Mouse (Mus musculus) right cerebral cortex, postnatal 14 days (tissue): ENCODE results near the gene Ntn5.
A peak's percentile ranks its signal among the peaks of the same experiment; 100 is the strongest.
"Not testable (repeated sequence)": the region's sequence is repeated elsewhere in the genome, so short reads cannot be mapped to it uniquely, and the experiment has no call there.

Experiments
- DNase-seq: peaks from one replicate; pipeline ENCODE4 v3.0.0; 2022

The Ntn5 gene

DNA sequence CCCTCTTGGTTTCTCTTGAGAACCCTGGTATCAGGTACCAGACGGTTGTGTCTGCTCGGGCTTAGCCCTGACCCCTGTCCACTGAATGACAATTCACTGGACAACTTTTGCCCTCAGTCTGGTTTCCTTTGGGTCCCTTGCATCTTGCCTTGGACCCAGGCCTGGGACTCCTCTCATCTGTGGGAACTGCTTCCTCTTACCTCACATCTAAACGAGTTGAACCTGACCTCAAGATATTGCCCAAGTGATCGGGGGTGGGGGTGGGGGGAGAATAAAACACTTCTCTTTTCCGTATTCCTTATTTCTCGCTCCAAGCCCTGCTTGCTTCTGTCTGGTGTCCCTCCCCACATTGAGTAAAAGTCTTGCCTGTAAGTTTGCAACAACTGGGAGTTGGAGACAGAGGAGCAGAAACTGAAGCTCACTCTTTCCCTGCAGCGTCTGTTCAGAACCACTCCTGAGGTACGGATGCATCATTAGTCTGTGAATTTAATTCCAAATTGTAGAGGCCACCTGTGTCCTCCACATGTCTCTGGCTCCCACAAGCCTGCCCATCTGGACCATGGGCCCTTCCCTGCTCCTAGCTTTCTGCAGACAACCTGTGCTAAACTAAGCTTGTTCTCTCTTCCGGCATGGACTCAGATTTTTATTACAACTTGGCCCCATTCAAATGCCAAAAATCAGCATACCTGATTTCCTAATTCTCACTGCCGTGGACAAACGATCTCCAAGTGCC lies 22.9 kb upstream of the Ntn5 start:
- no peak for DNase-seq

- not testable (repeated sequence) for DNase-seq
Observed at GRCm38 (mm10) chr7:45661702-45662101, 22.1 kb upstream of the Ntn5 start.

- DNase-seq = no peak
Observed at GRCm38 (mm10) chr7:45665303-45666138, 18.3 kb upstream of the Ntn5 start.

DNA sequence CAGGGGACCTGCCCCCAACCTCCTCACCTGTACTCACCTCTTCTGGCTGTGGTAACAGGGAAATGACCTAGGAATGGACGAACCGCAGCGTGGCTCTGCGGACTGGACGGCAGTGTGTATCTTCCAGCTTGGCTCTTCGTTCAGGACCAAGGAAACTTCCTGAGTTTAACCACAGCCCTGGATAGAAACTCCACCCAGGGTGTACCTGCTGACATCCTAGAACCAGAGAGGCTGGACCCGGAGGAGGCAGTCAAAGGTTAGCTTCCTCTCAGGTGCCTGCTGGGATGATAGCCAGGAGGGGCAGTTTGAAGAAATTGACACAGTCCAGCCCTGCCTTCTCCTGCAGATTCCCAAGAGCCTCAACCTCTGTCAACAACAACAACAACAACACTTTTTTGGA lies 17.7 kb upstream of the Ntn5 start, which contains the start of gene Fut2:
Fut2 (minus strand) TSS at position 234 of the 400 bp plus-strand sequence.
- DNase-seq = no peak

DNA sequence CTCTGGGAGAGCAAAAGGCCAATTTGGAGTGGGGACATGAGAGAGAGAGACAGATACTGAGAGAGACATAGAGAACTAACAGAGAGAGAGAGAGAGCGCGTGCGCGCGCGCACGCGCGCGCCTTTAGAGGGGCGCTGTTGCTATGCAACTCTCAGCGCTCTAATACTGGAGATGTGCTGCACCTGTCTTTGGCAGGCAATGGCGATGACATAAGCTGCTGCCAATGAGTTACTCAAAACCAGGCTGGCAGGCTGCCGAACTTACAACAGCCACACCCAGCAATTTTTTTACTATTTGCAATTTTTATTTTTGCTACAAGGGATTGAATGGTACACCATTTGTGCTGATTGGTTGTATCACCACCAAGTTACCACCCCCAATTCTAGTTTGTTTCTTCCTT lies 16.1 kb upstream of the Ntn5 start:
- DNase-seq = peak; percentile 45

GRCm38 (mm10) chr7:45668921-45669320 lies 14.9 kb upstream of the Ntn5 start:
- no peak for DNase-seq

- no peak for DNase-seq
Observed at GRCm38 (mm10) chr7:45677627-45678295, 6.1 kb upstream of the Ntn5 start.

- no peak for DNase-seq
Observed at GRCm38 (mm10) chr7:45678513-45678912, 5.3 kb upstream of the Ntn5 start.

DNA sequence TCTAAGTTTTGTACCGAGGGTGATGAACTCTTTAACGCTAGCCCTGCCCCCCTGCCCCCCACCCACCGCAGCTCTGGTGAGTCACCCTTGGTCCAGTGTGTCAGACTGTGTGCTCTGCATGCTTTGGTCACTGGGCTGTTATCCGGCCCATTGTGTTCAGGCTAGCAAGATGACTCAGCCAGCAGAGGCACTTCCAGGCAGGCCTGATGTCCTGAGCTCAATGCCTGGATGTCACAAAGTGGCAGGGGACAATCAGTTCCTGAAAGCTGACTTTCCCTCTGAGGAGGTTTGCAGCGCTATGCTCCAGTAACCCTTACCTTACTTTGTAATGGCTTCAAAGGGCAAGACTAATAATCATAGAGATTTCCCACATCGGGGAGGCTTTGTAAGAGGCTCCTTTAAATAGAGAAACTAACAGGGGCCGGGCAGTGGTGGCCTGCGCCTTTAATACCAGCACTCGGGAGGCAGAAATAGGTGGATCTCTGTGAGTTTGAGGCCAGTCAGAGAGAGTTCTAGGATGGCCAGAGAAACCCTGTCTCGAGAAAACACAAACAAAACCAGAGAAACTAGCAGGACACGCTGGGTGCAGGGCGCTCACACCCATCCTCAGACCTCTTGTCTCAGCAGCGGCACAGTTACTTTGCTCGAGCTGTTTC lies 3.7 kb upstream of the Ntn5 start:
- no peak for DNase-seq

- no peak for DNase-seq
Observed at GRCm38 (mm10) chr7:45681046-45681736, 2.6 kb upstream of the Ntn5 start.

DNA sequence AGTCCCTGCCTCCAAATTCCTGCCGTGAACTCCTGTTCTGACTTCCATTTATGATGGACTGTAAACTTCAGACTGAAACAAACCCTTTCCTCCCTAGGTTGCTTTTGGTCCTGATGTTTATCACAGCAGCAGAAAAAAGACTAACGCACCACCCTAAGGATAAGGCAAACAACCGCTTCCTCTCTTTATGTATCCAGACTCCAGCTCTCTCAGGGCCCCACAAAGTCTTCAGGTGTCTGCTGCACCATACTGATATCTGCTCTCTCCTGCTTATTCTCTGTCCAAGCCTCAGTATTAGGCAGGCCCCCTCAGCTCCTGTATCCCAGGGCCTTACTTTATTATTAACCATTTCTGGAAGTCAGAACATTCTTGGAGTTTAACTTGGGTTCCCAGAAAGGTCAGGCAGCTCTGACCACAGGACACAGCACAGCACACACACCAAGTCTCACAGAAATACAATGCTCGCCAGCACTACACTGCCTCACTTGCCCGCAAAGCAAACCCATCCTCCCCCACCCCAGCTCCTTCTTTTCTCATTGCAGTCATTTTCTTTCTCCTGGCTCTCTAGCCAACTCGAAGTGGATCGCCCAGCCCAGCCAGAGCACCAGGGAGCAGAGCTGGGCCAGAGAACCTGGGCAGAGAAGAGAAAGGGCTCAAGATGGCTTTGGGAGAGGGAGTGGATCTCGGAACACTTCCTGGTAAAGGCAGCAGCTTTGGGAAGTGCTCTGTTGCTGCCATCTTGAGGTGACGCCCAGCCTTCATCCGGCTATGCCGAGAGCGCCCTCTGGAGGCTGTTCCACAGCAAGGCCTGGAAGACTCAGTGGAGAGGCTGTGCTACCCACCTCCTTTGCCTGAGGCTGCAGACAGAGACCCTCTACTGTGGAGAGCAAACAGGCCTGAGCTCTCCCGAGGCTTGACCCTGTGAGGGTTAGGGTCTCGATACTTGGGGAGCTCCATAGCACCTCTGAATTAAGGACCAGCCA lies 1.4 kb upstream of the Ntn5 start:
- peak; percentile 92 for DNase-seq

DNA sequence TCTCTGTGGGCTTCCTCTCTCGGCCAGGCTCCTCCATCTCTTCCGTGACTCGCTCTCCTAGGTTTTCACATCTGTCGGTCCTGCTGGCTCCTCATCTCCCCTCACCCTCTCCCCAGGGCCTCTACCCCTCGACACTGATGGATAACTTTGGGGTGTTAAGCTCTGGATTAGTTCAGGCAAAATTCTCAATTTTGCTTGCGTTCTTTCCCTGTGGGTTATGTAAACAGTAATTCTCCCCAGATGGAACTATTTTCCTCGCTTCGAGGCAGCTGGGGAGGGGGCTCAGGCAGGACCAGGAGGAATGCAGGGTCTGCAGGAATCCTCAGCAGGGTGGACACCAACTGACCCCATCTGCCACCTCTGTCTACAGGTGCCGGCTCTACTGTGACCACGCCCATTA lies 2.0 kb downstream of the Ntn5 start:
- no peak for DNase-seq

GRCm38 (mm10) chr7:45686841-45687240 lies 3.0 kb downstream of the Ntn5 start:
- no peak for DNase-seq

- no peak for DNase-seq
Observed at GRCm38 (mm10) chr7:45689099-45689498, 5.3 kb downstream of the Ntn5 start.

GRCm38 (mm10) chr7:45689800-45690199 lies 6.0 kb downstream of the Ntn5 start:
- no peak for DNase-seq

- no peak for DNase-seq
Observed at GRCm38 (mm10) chr7:45692364-45692763, 8.5 kb downstream of the Ntn5 start.

GRCm38 (mm10) chr7:45693921-45694591 lies 10.2 kb downstream of the Ntn5 start, which contains the start of gene Sec1:
Sec1 (minus strand) TSS chr7:45694402.
- DNase-seq = no peak

DNA sequence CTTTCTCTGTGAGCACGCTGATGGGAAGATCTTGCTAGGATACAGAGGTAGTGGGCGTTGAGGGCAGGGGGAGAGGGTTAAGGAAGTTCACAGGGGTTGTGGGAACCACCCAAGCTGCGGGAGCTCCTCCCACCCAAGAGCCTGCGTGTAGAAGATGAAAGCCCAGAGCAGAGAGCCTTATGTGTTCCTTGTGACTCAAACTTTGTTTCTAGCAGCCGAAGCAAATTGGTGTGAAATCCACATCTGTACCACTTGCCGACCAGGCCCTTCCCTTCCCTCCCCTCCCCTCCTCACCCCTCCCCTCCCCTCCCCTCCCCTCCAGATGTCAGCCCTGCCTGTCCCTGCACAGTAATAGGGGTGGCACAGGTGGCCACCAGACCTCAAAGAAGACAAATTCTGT lies 11.3 kb downstream of the Ntn5 start:
- no peak for DNase-seq

GRCm38 (mm10) chr7:45697894-45698293 lies 14.1 kb downstream of the Ntn5 start:
- no peak for DNase-seq

DNA sequence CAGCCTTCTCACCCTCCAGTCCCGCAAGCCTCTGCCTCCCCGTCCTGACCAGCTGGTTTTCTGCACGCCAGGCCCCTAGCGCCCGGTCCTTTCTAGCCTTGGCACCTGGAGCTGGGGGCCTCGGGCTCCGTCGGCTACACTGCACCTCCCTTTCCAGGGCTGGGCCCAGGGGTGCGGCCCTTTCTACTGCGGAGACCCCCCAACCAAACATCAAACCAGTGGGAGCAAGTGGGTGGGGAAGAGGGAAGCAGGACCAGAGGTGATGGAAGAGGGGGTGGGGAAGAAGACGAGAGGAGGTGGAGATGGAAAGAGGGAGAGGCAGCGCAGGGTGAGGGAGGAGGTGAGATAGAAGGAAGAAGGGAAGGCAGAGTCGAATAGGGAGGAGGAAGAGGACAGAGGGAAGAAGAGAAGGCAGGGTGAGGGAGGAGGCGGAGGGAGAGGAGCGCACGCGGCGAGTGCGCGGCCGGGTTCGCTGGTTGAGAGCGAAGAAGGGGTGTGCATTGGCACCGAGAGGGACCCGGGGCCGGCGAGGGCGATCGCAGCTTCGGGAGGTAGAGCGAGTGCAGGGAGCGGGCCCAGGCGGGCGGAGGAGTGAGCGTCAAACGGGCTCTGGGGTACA lies 15.8 kb downstream of the Ntn5 start, which contains the start of gene Car11:
Car11 (plus strand) TSS at position 321 of the 619 bp plus-strand sequence.
- DNase-seq = peak; percentile 63
